In the genomic region with DNA sequence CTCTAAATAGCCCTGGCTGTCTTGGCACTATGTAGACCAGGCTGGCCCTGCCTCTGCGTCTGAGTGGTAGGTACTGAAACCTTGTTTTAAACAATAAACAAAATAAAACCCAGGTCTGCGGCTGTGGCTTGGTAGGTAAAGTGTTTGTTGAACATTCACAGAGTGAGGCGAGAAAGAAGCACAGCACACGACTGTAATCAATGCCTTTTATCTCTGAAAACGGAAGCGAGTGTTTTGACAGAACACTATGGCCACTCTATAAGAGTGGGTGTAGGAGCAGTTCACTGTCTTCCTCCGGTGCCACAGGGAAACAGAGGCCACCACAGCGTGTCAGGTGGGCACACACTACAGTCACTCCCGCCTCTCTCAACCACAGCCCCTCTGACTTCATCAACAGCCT, we compare ENCODE assay signal across 21 mouse cellular contexts. TPM values are rescaled to one million over a fixed set of nuclear protein-coding genes. Genes with fewer than 3 reads are reported as not detected.
DNase-seq lines count a peak whose midpoint lies in the region; ATAC-seq and TF ChIP-seq lines count a peak whose summit lies in the region.
"Had no signal": no experiment of that assay in that cellular context is flagged by ENCODE, and none has a peak within 500 bp of the region (broad histone marks: within the 10 kb centered on the region; RNA-seq: fewer than 3 reads in every experiment).

No protein-coding gene starts in this region.

- peaks cover 31% of the 10 kb centered on the region for H3K4me1 ChIP-seq in liver, embryonic 13.5 days (replicated peaks)
- no peaks in the 10 kb centered on the region for H3K4me1 ChIP-seq in ES-Bruce4 (ENCODE audit: control insufficient read depth, insufficient read depth, low read length)
- peaks cover 3% of the 10 kb centered on the region; the same call in 1 of the 2 replicates for H3K4me1 ChIP-seq in small intestine, adult 2 months (ENCODE audit: control insufficient read depth, insufficient read depth, insufficient read length, low read length)
- H3K4me1 ChIP-seq: forebrain, embryonic 12.5 days; heart, embryonic 15.5 days; neural tube, embryonic 13.5 days had no signal

- no peak for TF ChIP-seq POLR2A in ES-Bruce4 (IDR thresholded peaks at IDR 0.05; ENCODE audit: insufficient read depth, low read length)
- TF ChIP-seq POLR2A in small intestine, adult 2 months (IDR thresholded peaks at IDR 0.05; ENCODE audit: low read depth, low read length) = no peak

- H3K27me3 ChIP-seq in liver, embryonic 13.5 days = no peaks in the 10 kb centered on the region
- no peaks in the 10 kb centered on the region for H3K27me3 ChIP-seq in ES-Bruce4 (ENCODE audit: control insufficient read depth, insufficient read depth, low read length, poor library complexity, severe bottlenecking)
- H3K27me3 ChIP-seq in small intestine, adult 2 months (ENCODE audit: control insufficient read depth, insufficient read depth, low read length) = no peaks in the 10 kb centered on the region
- H3K27me3 ChIP-seq: embryonic facial prominence, embryonic 15.5 days; forebrain, embryonic 12.5 days; heart, embryonic 15.5 days; neural tube, embryonic 13.5 days; Patski; stomach, embryonic 15.5 days had no signal

- no peak overlapping the region for H3K4me2 ChIP-seq in liver, embryonic 13.5 days
- H3K4me2 ChIP-seq: embryonic facial prominence, embryonic 15.5 days; forebrain, embryonic 12.5 days; heart, embryonic 15.5 days; neural tube, embryonic 13.5 days; stomach, embryonic 15.5 days had no signal

- H3K9ac ChIP-seq in liver, embryonic 13.5 days = no peak overlapping the region
- H3K9ac ChIP-seq in ES-Bruce4 (ENCODE audit: low read depth, poor library complexity, severe bottlenecking) = peak overlapping the region; percentile 40
- H3K9ac ChIP-seq: embryonic facial prominence, embryonic 15.5 days; forebrain, embryonic 12.5 days; heart, embryonic 15.5 days; neural tube, embryonic 13.5 days; stomach, embryonic 15.5 days had no signal

- H3K36me3 ChIP-seq in liver, embryonic 13.5 days = peaks cover 52% of the 10 kb centered on the region
- H3K36me3 ChIP-seq in ES-Bruce4 (ENCODE audit: control insufficient read depth, insufficient read depth, low read length, poor library complexity, severe bottlenecking) = peaks cover 7% of the 10 kb centered on the region
- H3K36me3 ChIP-seq in small intestine, adult 2 months (ENCODE audit: control insufficient read depth, insufficient read depth, low read length) = peaks cover 57% of the 10 kb centered on the region

- no peak for DNase-seq in liver, embryonic 13.5 days
- no peak for DNase-seq in liver
- DNase-seq in ovary, postnatal 14 days (ENCODE audit: low spot score) = no peak
- DNase-seq in retina, postnatal 1 day = no peak
- DNase-seq: cerebellum, adult 8-10 months; kidney, postnatal 36 days; lung, adult 2 months; lung, postnatal 4 days; midbrain, embryonic 14.5 days; thymus, postnatal 14 days had no signal

- peak overlapping the region; percentile 27; the same call in 1 of the 2 replicates for H3K27ac ChIP-seq in liver, embryonic 13.5 days
- H3K27ac ChIP-seq in ES-Bruce4 (ENCODE audit: insufficient read depth, low read length) = peak overlapping the region; percentile 71
- peak overlapping the region; percentile 24; the same call in 1 of the 2 replicates for H3K27ac ChIP-seq in small intestine, adult 2 months (ENCODE audit: insufficient read depth, low read depth, low read length)
- H3K27ac ChIP-seq: embryonic facial prominence, embryonic 15.5 days; forebrain, embryonic 12.5 days; heart, embryonic 15.5 days; limb, embryonic 10.5 days; neural tube, embryonic 13.5 days; stomach, embryonic 15.5 days had no signal

- no peak for ATAC-seq in liver, embryonic 13.5 days (ENCODE audit: low read depth)
- peak; percentile 49 for ATAC-seq in inflammation-experienced regulatory T-cells, adult 6 months
- ATAC-seq: intestine, postnatal 0 days; Patski had no signal

- TF ChIP-seq CTCF in ES-Bruce4 (IDR thresholded peaks at IDR 0.05; ENCODE audit: low read depth, low read length) = no peak
- no peak for TF ChIP-seq CTCF in small intestine, adult 2 months (IDR thresholded peaks at IDR 0.05; ENCODE audit: extremely low read depth, insufficient read length, insufficient replicate concordance, low read depth, low read length)

- H3K4me3 ChIP-seq in liver, embryonic 13.5 days (replicated peaks) = no peak overlapping the region
- no peak overlapping the region for H3K4me3 ChIP-seq in ES-Bruce4 (ENCODE audit: low read depth, low read length)
- no peak overlapping the region for H3K4me3 ChIP-seq in small intestine, adult 2 months (ENCODE audit: low read depth, low read length)
- H3K4me3 ChIP-seq: embryonic facial prominence, embryonic 15.5 days; forebrain, embryonic 12.5 days; heart, embryonic 15.5 days; limb, embryonic 10.5 days; neural tube, embryonic 13.5 days; stomach, embryonic 15.5 days had no signal

- TF ChIP-seq EP300 in ES-Bruce4 (IDR thresholded peaks at IDR 0.05; ENCODE audit: insufficient read depth, low read depth, low read length) = no peak

- H3K9me3 ChIP-seq in liver, embryonic 13.5 days (replicated peaks) = no peaks in the 10 kb centered on the region
- no peaks in the 10 kb centered on the region for H3K9me3 ChIP-seq in ES-Bruce4 (replicated peaks; ENCODE audit: control insufficient read depth, insufficient read depth, low read length, poor library complexity, severe bottlenecking)
- H3K9me3 ChIP-seq: embryonic facial prominence, embryonic 15.5 days; forebrain, embryonic 12.5 days; heart, embryonic 15.5 days; limb, embryonic 10.5 days; neural tube, embryonic 13.5 days; stomach, embryonic 15.5 days had no signal

- WGBS in liver, embryonic 13.5 days (ENCODE audit: insufficient replicate concordance) = 60% methylated on average over 9 of the region's 9 CpGs
- WGBS in small intestine, adult 2 months = 78% methylated on average over 9 of the region's 9 CpGs

RNA-seq across cellular contexts. Expression of a gene that starts 9.8 kb away (rescaled TPM):
- 10.1 and 11.6 TPM in 2 replicates for polyA plus RNA-seq in liver, embryonic 13.5 days (2015; fragmentation: Nextera tagmentation; extraction: Ambion mirVana)
- 0.72 and 1.9 TPM in 2 replicates for polyA plus RNA-seq in ES-Bruce4 (2011; ENCODE audit: insufficient read depth, insufficient read length, low read depth, missing spikeins)
- 100 to 1,000 TPM; 457 to 620 (median 469) TPM for polyA plus RNA-seq in inflammation-experienced regulatory T-cells, adult 6 months (2017; shearing (Covaris generic))
- polyA plus RNA-seq in small intestine, adult 2 months (2012; rRNA removed) = 31.5 and 52.3 TPM in 2 replicates

RNA-seq across cellular contexts. Expression of a gene that starts 41.9 kb away (rescaled TPM):
- 3.8 TPM in 2 replicates for polyA plus RNA-seq in liver, embryonic 13.5 days (2015; fragmentation: Nextera tagmentation; extraction: Ambion mirVana)
- 0.79 and 1.2 TPM in 2 replicates for polyA plus RNA-seq in ES-Bruce4 (2011; ENCODE audit: insufficient read depth, insufficient read length, low read depth, missing spikeins)
- polyA plus RNA-seq in inflammation-experienced regulatory T-cells, adult 6 months (2017; shearing (Covaris generic)) = not detected
- polyA plus RNA-seq in small intestine, adult 2 months (2012; rRNA removed) = 10.1 and 13.5 TPM in 2 replicates
- polyA plus RNA-seq: Patski had no signal
